Mouse (Mus musculus): ENCODE results near the gene Slc12a6.

The Slc12a6 gene

GRCm38 (mm10) chr2:112391346-112392000 lies 125.8 kb downstream of the Slc12a6 start:
- DNase-seq (ENCODE audit: low spot score in 2 of 2), result no peak

DNA sequence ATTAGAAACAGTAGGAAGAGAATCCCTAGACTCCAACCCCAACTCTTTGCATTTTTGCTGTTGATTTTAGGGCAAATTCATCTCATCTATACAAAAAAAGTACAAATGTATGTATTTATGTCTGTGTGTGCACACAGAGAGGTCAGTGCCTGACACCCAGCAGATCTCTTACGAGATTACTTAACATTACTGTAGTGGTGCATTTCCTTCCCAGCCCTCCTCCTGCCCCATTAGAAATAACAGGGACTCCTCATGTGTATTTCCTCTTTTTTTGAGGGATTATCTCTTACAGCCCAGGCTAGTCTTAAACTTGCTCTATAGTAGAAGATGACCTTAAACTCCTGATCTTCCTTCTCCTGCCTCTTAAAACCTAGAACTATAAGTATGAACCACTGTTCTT lies 127.1 kb downstream of the Slc12a6 start:
- no peak for DNase-seq (ENCODE audit: low spot score in 2 of 2)

GRCm38 (mm10) chr2:112393958-112394357 lies 128.3 kb downstream of the Slc12a6 start:
- DNase-seq (ENCODE audit: low spot score in 2 of 2), result no peak

DNA sequence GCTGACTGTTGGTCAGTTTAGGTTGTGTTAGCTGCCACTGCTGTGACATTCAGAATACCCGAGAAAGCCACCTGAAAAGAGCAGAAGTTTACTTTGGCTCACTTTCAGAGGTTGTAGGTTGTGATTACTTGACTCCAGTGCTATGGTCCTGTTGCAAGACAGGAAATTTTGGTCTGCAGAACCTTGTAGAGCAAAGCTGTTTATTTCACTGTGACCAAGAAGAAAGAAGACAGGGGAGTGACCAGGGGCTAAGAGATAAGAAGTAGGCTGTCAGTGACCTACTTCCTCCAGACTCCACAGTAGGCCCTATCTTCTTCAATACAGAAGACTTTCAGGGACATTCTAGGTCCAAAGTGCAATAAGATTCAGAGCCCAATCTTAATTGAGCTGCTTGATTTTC lies 131.0 kb downstream of the Slc12a6 start:
- DNase-seq (ENCODE audit: low spot score in 2 of 2), result no peak

GRCm38 (mm10) chr2:112407030-112407429 lies 141.4 kb downstream of the Slc12a6 start:
- no peak for DNase-seq (ENCODE audit: low spot score in 2 of 2)

Measured in right cerebral cortex, adult 2 months (tissue).